In the genomic region with DNA sequence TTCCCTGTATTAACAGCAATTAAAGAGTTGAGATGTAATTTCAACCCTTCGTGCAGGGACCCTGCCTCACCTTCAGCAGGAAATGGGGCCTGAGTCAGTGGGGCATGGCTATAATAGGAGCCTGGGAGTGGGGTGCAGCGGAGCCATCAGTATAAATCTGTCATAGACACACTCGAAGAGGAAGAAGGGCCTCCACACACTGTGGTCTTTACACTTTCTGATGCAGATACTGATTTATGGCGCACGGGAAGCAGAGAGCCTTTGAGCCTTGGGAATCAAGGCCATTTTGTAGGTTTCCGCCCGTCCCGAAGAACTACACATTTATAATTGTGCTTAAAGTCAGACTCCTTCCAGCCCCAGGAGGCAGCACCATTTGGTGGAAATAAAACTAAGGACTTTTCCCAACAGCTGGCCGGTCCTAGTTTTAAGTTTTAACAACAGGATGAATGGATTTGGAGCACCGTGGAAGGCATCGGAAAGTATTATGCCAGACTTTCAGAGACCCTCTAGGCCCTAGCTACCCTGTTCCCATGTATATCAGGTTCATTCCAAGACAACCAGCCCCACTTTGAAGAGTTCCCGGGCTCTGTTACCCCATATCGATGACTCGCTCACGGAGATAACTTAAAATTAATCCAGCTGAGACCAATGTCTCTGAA, we compare ENCODE assay signal across 11 mouse cellular contexts. TPM values are rescaled to one million over a fixed set of nuclear protein-coding genes. Genes with fewer than 3 reads are reported as not detected.
DNase-seq lines count a peak whose midpoint lies in the region; ATAC-seq and TF ChIP-seq lines count a peak whose summit lies in the region.
"Had no signal": no experiment of that assay in that cellular context is flagged by ENCODE, and none has a peak within 500 bp of the region (broad histone marks: within the 10 kb centered on the region; RNA-seq: fewer than 3 reads in every experiment).

No protein-coding gene starts in this region.

- peak overlapping the region; percentile 19; the same call in 1 of the 2 replicates for H3K4me2 ChIP-seq in heart, embryonic 11.5 days
- no peak overlapping the region for H3K4me2 ChIP-seq in lung, embryonic 15.5 days
- no peak overlapping the region for H3K4me2 ChIP-seq in heart, embryonic 16.5 days (ENCODE audit: low read depth, low read length)
- H3K4me2 ChIP-seq in myocyte (ENCODE audit: low read depth) = peak overlapping the region; percentile 78
- H3K4me2 ChIP-seq: liver, embryonic 12.5 days had no signal

- no peak for ATAC-seq in heart, embryonic 11.5 days (replicated peaks; ENCODE audit: insufficient number of reproducible peaks, low FRiP score, low TSS enrichment)
- ATAC-seq in lung, embryonic 15.5 days (ENCODE audit: borderline replicate concordance, extremely low read depth, low FRiP score, low TSS enrichment) = no peak
- no peak for ATAC-seq in heart, embryonic 16.5 days (replicated peaks; ENCODE audit: extremely low read depth, insufficient read depth, low FRiP score)
- ATAC-seq: liver, embryonic 12.5 days had no signal

- peaks cover 44% of the 10 kb centered on the region for H3K79me2 ChIP-seq in myocyte (ENCODE audit: control insufficient read depth, insufficient read depth)

- no peak for DNase-seq in heart, adult 8-10 months (ENCODE audit: low spot score)
- DNase-seq in lung, postnatal 36 days = no peak
- DNase-seq in left cerebral cortex, adult 2 months (ENCODE audit: extremely low spot score in 1 of 2, low spot score in 2 of 2) = no peak
- no peak for DNase-seq in left cerebral cortex, postnatal 25 days (ENCODE audit: low spot score in 2 of 2)
- DNase-seq: thymus, postnatal 25 days had no signal

- peaks cover 59% of the 10 kb centered on the region for H3K4me1 ChIP-seq in heart, embryonic 11.5 days (ENCODE audit: control insufficient read depth, insufficient read depth, low read length)
- peaks cover 53% of the 10 kb centered on the region for H3K4me1 ChIP-seq in lung, embryonic 15.5 days
- H3K4me1 ChIP-seq in heart, embryonic 16.5 days (ENCODE audit: control insufficient read depth, insufficient read depth, low read length) = peaks cover 45% of the 10 kb centered on the region

- no peaks in the 10 kb centered on the region for H3K9me3 ChIP-seq in heart, embryonic 11.5 days (replicated peaks; ENCODE audit: control insufficient read depth, low read length)
- no peaks in the 10 kb centered on the region for H3K9me3 ChIP-seq in lung, embryonic 15.5 days
- H3K9me3 ChIP-seq in heart, embryonic 16.5 days (replicated peaks; ENCODE audit: control insufficient read depth, low read length) = no peaks in the 10 kb centered on the region
- H3K9me3 ChIP-seq: liver, embryonic 12.5 days had no signal

- H3K9ac ChIP-seq in heart, embryonic 11.5 days (ENCODE audit: low read depth, low read length) = no peak overlapping the region; the same call in 1 of the 2 replicates
- no peak overlapping the region for H3K9ac ChIP-seq in lung, embryonic 15.5 days
- no peak overlapping the region for H3K9ac ChIP-seq in heart, embryonic 16.5 days (ENCODE audit: low read length)
- H3K9ac ChIP-seq: liver, embryonic 12.5 days had no signal

- intact Hi-C loops in left cerebral cortex, adult 2 months (cut with DNase I) = no loop called here
- intact Hi-C loops in left cerebral cortex, postnatal 25 days (cut with DNase I) = loop anchor here (5.0 to 10.0 kb wide), 2 partner anchors 44 to 134 kb away; no protein-coding TSS in a partner anchor

- WGBS in heart, embryonic 11.5 days (ENCODE audit: insufficient replicate concordance) = 72% methylated on average over 15 of the region's 15 CpGs
- 54% methylated on average over 15 of the region's 15 CpGs for WGBS in lung, embryonic 15.5 days
- 72% methylated on average over 15 of the region's 15 CpGs for WGBS in heart, embryonic 16.5 days

- TF ChIP-seq POLR2A in myocyte (IDR thresholded peaks at IDR 0.05; ENCODE audit: insufficient read length, low read depth) = no peak

- no peak overlapping the region for H3ac ChIP-seq in myocyte (ENCODE audit: control insufficient read depth, insufficient read length)

- TF ChIP-seq CTCF in left cerebral cortex, adult 2 months (IDR thresholded peaks at IDR 0.05) = no peak

- H3K27me3 ChIP-seq in heart, embryonic 11.5 days (ENCODE audit: control insufficient read depth, insufficient read depth, low read length) = no peaks in the 10 kb centered on the region
- no peaks in the 10 kb centered on the region for H3K27me3 ChIP-seq in lung, embryonic 15.5 days
- no peaks in the 10 kb centered on the region for H3K27me3 ChIP-seq in heart, embryonic 16.5 days (ENCODE audit: control insufficient read depth, insufficient read depth, low read length)
- H3K27me3 ChIP-seq in myocyte (ENCODE audit: control insufficient read depth, insufficient read depth, insufficient read length) = no peaks in the 10 kb centered on the region
- H3K27me3 ChIP-seq: liver, embryonic 12.5 days had no signal

- H3K27ac ChIP-seq in heart, embryonic 11.5 days (ENCODE audit: low read depth, low read length) = 0 out of 2 replicates have a peak overlapping the region, but pooled peaks have one; percentile 15
- H3K27ac ChIP-seq in lung, embryonic 15.5 days = peak overlapping the region; percentile 52; the same call in 1 of the 2 replicates
- peak overlapping the region; percentile 76 for H3K27ac ChIP-seq in heart, embryonic 16.5 days (ENCODE audit: low read length)
- H3K27ac ChIP-seq in left cerebral cortex, adult 2 months = no peak overlapping the region
- H3K27ac ChIP-seq: layer of hippocampus, adult 2 months; liver, embryonic 12.5 days had no signal

- no peaks in the 10 kb centered on the region for H3K36me3 ChIP-seq in heart, embryonic 11.5 days (ENCODE audit: control insufficient read depth, insufficient read depth, low read length)
- H3K36me3 ChIP-seq in lung, embryonic 15.5 days = no peaks in the 10 kb centered on the region
- H3K36me3 ChIP-seq in heart, embryonic 16.5 days (ENCODE audit: control insufficient read depth, insufficient read depth) = no peaks in the 10 kb centered on the region
- peaks cover 4% of the 10 kb centered on the region for H3K36me3 ChIP-seq in myocyte (ENCODE audit: control insufficient read depth, insufficient read depth)

- no peak overlapping the region for H3K4me3 ChIP-seq in heart, embryonic 11.5 days (ENCODE audit: low read depth, low read length)
- no peak overlapping the region for H3K4me3 ChIP-seq in lung, embryonic 15.5 days
- no peak overlapping the region for H3K4me3 ChIP-seq in heart, embryonic 16.5 days (ENCODE audit: low read length)
- H3K4me3 ChIP-seq in myocyte = no peak overlapping the region
- no peak overlapping the region for H3K4me3 ChIP-seq in left cerebral cortex, adult 2 months
- H3K4me3 ChIP-seq: layer of hippocampus, adult 2 months; liver, embryonic 12.5 days had no signal

TF ChIP-seq in myocyte, 11 proteins besides CTCF, POLR2A, EP300 and RAD21:
- no peak for TF ChIP-seq TCF3 (IDR thresholded peaks at IDR 0.05; ENCODE audit: insufficient read length, low read depth)
- TF ChIP-seq SRF (IDR thresholded peaks at IDR 0.05; ENCODE audit: control insufficient read depth, insufficient read length, low read depth) = no peak
- TF ChIP-seq USF1 (IDR thresholded peaks at IDR 0.05; ENCODE audit: low read depth) = no peak
- TF ChIP-seq TCF12 (IDR thresholded peaks at IDR 0.05; ENCODE audit: insufficient read depth, poor library complexity, severe bottlenecking) = no peak
- TF ChIP-seq MAX (IDR thresholded peaks at IDR 0.05; ENCODE audit: low read depth) = no peak
- no peak for TF ChIP-seq E2F4 (IDR thresholded peaks at IDR 0.05; ENCODE audit: insufficient read depth)
- no peak for TF ChIP-seq CEBPB (IDR thresholded peaks at IDR 0.05; ENCODE audit: insufficient read depth, poor library complexity, severe bottlenecking)
- no peak for TF ChIP-seq REST (IDR thresholded peaks at IDR 0.05; ENCODE audit: insufficient read depth, insufficient read length)
- TF ChIP-seq MYOG (IDR thresholded peaks at IDR 0.05; ENCODE audit: control insufficient read depth in 1 of 3, insufficient read depth in 1 of 3, insufficient read length in 2 of 3, low read depth in 2 of 3) = no peak
- no peak for TF ChIP-seq POLR2AphosphoS2 (IDR thresholded peaks at IDR 0.05; ENCODE audit: insufficient read length, low read depth)

RNA-seq across cellular contexts. Expression of a gene that starts 55.2 kb away (rescaled TPM):
- polyA plus RNA-seq in heart, embryonic 11.5 days (2014; fragmentation: Nextera tagmentation; extraction: Ambion mirVana) = 31.7 and 42.6 TPM in 2 replicates
- total RNA-seq in heart, adult 8-10 months (2022) = not detected
- 7.8 and 8.7 TPM in 2 replicates for polyA plus RNA-seq in lung, embryonic 15.5 days (2015; fragmentation: Nextera tagmentation; extraction: Ambion mirVana)
- 1.8 and 2.2 TPM in 2 replicates for polyA plus RNA-seq in heart, embryonic 16.5 days (2015; fragmentation: Nextera tagmentation; extraction: Ambion mirVana)
- polyA plus RNA-seq in myocyte (2012; fragmentation: generic; extraction: Trizol) = 4.3 TPM
- under 1 TPM; 0.25 to 0.26 TPM for total RNA-seq in left cerebral cortex, adult 2 months (2021)
- total RNA-seq in left cerebral cortex, postnatal 25 days (2021) = under 1 TPM in 1 of 2 experiments, not detected in 1; 0.21 TPM

Comparison
In these comparisons a context has a peak if more than half of its experiments do, and no peak if none do; other contexts are left out.
1. H3K4me2 ChIP-seq: peak in heart, embryonic 11.5 days (single experiment) and myocyte (single experiment); none in lung, embryonic 15.5 days (single experiment) and heart, embryonic 16.5 days (single experiment).